Mouse (Mus musculus) lung, embryonic 16.5 days (tissue): ENCODE measurements around the gene Xk. TPM values are rescaled to one million over a fixed set of nuclear protein-coding genes. Genes with fewer than 3 reads are reported as not detected.

Source experiments
- polyA plus RNA-seq: library from polyadenylated mRNA; unstranded; fragments of >200 nt; fragmentation: Nextera tagmentation; extraction: Ambion mirVana; gene quantifications from 2 replicates; pipeline ENCODE4 v1.2.1, GENCODE M21; 2015

Gene Xk
- polyA plus RNA-seq, 1 experiment from 2014 or later: 2.7 TPM

Other genes with a start within 250 kb of the Xk start
- gene Fthl17e, start 239.3 kb upstream of the Xk start, polyA plus RNA-seq: not detected in 2 replicates
- gene Fthl17f, start 209.7 kb upstream of the Xk start, polyA plus RNA-seq: not detected in 2 replicates
- not detected in 2 replicates for gene 4930402K13Rik, start 168.2 kb upstream of the Xk start, polyA plus RNA-seq
- 0.93 and 1.1 TPM in 2 replicates for gene Lancl3, start 72.9 kb upstream of the Xk start, polyA plus RNA-seq
- gene Gm14862, start 15.9 kb upstream of the Xk start, polyA plus RNA-seq: not detected in 2 replicates
- gene H2al1m, start 11.0 kb downstream of the Xk start, polyA plus RNA-seq: not detected in 2 replicates
- gene H2al1k, start 77.9 kb downstream of the Xk start, polyA plus RNA-seq: 0.63 TPM in 1 of 2 replicates, not detected in the other
- gene Cybb, start 215.0 kb downstream of the Xk start, polyA plus RNA-seq: 4.6 and 5.0 TPM in 2 replicates